Mouse (Mus musculus) liver, adult 2 months (tissue): ENCODE data around the gene Dhps. TPM values are rescaled to one million over a fixed set of nuclear protein-coding genes. Genes with fewer than 3 reads are reported as not detected.
"Not testable (repeated sequence)": the region's sequence is repeated elsewhere in the genome, so short reads cannot be mapped to it uniquely, and the experiment has no call there.

Experiments
- DNase-seq: peaks from one replicate; pipeline ENCODE4 v3.0.0-alpha.2; 2011; ENCODE audit warnings: low read depth, low spot score; ENCODE audit errors: extremely low read depth
- H3K27ac ChIP-seq: fragments of 200-500 bp; replicated peaks from 2 replicates; pipeline ENCODE4 v1.5.1; 2012; ENCODE audit warnings: low read depth, mild to moderate bottlenecking, control low read depth, inconsistent platforms, low read length; ENCODE audit not compliant: insufficient read depth
- H3K27me3 ChIP-seq: fragments of 200-500 bp; 2 replicates; pipeline ENCODE4 v1.6.1; 2012; ENCODE audit warnings: mild to moderate bottlenecking, moderate library complexity, low read length, inconsistent platforms; ENCODE audit not compliant: control insufficient read depth, insufficient read depth
- H3K36me3 ChIP-seq: fragments of 200-500 bp; 2 replicates; pipeline ENCODE4 v1.6.1; 2012; ENCODE audit warnings: low read length, inconsistent platforms; ENCODE audit not compliant: control insufficient read depth, insufficient read depth
- H3K4me1 ChIP-seq: fragments of 200-500 bp; 2 replicates; pipeline ENCODE4 v1.6.1; 2011; ENCODE audit warnings: low read length; ENCODE audit not compliant: control insufficient read depth, insufficient read depth
- H3K4me3 ChIP-seq: fragments of 200-500 bp; 2 replicates; pipeline ENCODE4 v1.5.1; 2011; ENCODE audit warnings: low read depth, mild to moderate bottlenecking, control low read depth, low read length, moderate library complexity; ENCODE audit not compliant: insufficient read depth
- H3K79me2 ChIP-seq: fragments of 200-500 bp; 2 replicates; pipeline ENCODE4 v1.6.1; 2012; ENCODE audit warnings: inconsistent platforms, mild to moderate bottlenecking, low read length, moderate library complexity; ENCODE audit not compliant: control insufficient read depth, insufficient read depth
- H3K9ac ChIP-seq: fragments of 200-500 bp; 2 replicates; pipeline ENCODE4 v1.6.1; 2012; ENCODE audit warnings: low read depth, mild to moderate bottlenecking, control low read depth, inconsistent platforms, low read length
- CTCF ChIP-seq: fragments of 200-500 bp; IDR thresholded peaks from 2 replicates; pipeline ENCODE4 v1.5.1; 2011; ENCODE audit warnings: low read depth, low read length, control low read depth
- POLR2A ChIP-seq: fragments of 200-500 bp; IDR thresholded peaks from 2 replicates; pipeline ENCODE4 v1.6.1; 2011; ENCODE audit warnings: low read length, control low read depth; ENCODE audit not compliant: insufficient read depth; ENCODE audit errors: extremely low read depth
- WGBS: fragments of 180-500 bp; shearing (Covaris S2); methylation state at CpG from one replicate; pipeline ENCODE4 v1.1.7; 2018; 5-methylcytosine and 5-hydroxymethylcytosine counted together
- polyA plus RNA-seq: library from polyadenylated mRNA; depleted of rRNA; stranded (reverse); fragments of >200 nt; gene quantifications from 2 replicates; pipeline ENCODE4 v1.2.3, GENCODE M21; 2012; rRNA removed
- total RNA-seq: library from RNA; depleted of rRNA; stranded (reverse); fragments of >200 nt; gene quantifications from 2 replicates; pipeline ENCODE4 v1.2.3, GENCODE M21; 2014; rRNA removed

Gene Dhps
- total and polyA plus RNA-seq, 2 experiments: 14.8 to 20.6 TPM

DNA sequence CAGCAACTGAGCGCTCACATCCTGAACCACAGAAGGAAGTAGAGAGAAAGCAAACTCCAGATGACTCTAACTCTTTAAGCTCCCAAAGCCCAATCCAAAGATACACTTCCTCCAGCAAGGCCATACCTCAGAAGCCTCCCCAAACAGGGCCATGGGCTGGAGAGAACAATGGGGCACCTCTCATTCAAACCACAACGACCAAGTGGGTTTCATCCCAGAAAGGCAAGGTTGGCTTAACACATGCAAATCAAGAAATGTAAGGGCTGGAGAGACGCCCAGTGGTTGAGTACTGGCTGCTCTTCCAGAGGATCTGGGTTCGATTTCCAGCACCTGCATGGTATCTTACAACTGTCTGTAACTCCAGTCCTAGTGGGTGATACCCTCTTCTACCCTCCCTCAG is 43.9 kb downstream of the Dhps start:
- Histone ChIP-seq H3K9ac (no peak overlapping the region), H3K4me3 (no peak overlapping the region), H3K27me3 (no peaks in the 10 kb centered on the region), H3K79me2 (peaks cover 3% of the 10 kb centered on the region; the same call in 1 of the 2 replicates), H3K27ac (no peak overlapping the region), H3K4me1 (no peaks in the 10 kb centered on the region; the same call in none of the 2 replicates), H3K36me3 (peaks cover 20% of the 10 kb centered on the region)
- DNase-seq: no peak
- WGBS: 90% methylated on average over 4 of the region's 4 CpGs
- TF ChIP-seq CTCF (no peak), POLR2A (no peak)

DNA sequence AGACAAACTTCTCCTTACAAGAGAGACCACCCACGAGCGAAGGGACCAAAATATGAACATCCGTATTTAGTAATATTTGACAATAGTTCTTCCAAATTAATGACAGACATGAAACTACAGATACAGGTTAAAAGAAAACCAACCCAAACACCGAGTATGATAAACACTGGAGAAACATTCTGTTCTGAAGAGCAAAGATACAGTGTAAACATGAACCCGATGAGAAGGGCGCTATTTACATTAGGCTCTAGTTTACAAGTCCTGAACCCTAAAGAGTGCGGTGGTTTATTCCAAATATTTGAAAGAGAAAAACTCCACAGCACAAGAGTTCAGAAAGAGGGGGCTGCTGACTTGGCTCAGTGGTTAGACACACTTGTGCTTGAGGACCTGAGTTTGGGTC is 45.4 kb downstream of the Dhps start:
- peak; percentile 9 for DNase-seq
- no peak overlapping the region for H3K4me3 ChIP-seq
- WGBS: 30% methylated on average over 7 of the region's 7 CpGs
- H3K4me1 ChIP-seq: no peaks in the 10 kb centered on the region; the same call in none of the 2 replicates
- H3K27ac ChIP-seq: no peak overlapping the region
- H3K27me3 ChIP-seq: no peaks in the 10 kb centered on the region
- no peak for TF ChIP-seq POLR2A
- no peak for TF ChIP-seq CTCF
- H3K9ac ChIP-seq: no peak overlapping the region
- H3K36me3 ChIP-seq: peaks cover 8% of the 10 kb centered on the region
- peaks cover 3% of the 10 kb centered on the region; the same call in 1 of the 2 replicates for H3K79me2 ChIP-seq

DNA sequence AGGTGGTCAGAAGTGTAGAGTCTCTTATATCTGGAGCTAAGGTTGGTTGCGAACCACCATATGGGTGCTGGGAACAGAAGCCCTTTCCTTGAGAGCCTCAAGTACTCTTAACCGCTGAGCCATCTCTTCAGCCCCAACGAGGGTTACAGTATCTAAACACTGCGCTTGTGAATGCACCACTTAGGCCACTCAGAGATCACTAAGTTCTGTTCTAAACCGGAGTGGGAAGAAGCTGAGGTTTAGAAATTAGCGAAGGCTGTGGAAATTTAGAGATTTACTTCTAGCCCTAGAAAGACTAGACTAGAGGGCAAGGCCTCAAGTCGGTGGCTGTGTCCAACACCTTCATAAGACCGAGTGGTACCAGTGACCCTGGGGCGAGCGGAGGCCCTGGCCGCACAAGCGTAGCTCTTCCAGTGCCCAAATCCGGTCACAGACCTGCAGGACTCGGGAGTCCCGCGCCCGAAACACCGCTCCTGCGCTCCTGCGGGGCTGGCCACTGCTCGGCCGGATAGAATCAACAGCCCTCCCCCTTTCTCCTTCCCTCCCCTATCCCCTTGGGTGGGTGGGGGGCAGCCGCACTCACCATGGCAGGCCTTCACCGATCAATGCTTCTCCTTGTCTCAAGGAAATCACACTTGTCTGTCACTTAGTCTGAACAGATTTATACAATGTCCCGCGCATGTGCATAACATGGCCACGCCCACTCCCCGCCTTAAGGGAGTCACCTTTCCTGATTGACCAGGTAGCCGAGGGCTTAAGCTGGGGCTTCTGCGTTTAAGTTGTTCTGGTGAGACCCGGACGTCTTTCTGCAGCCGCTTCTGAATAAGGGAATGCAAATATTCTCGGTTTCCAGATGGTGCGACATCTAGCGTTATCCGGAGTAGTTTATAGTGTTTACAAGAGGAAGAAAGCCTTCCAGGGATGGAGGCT is 47.8 kb downstream of the Dhps start:
- Histone ChIP-seq H3K36me3 (no peaks in the 10 kb centered on the region), H3K4me3 (peak overlapping the region; percentile 92), H3K4me1 (no peaks in the 10 kb centered on the region; the same call in none of the 2 replicates), H3K79me2 (peaks cover 3% of the 10 kb centered on the region; the same call in 1 of the 2 replicates), H3K27me3 (no peaks in the 10 kb centered on the region), H3K9ac (peak overlapping the region; percentile 87), H3K27ac (peak overlapping the region; percentile 47; the same call in 1 of the 2 replicates)
- peak; percentile 85 for DNase-seq
- TF ChIP-seq CTCF: no peak
- peak; percentile 51; the same call in 1 of the 2 replicates for TF ChIP-seq POLR2A
- WGBS: 5% methylated on average over 37 of the region's 37 CpGs

DNA sequence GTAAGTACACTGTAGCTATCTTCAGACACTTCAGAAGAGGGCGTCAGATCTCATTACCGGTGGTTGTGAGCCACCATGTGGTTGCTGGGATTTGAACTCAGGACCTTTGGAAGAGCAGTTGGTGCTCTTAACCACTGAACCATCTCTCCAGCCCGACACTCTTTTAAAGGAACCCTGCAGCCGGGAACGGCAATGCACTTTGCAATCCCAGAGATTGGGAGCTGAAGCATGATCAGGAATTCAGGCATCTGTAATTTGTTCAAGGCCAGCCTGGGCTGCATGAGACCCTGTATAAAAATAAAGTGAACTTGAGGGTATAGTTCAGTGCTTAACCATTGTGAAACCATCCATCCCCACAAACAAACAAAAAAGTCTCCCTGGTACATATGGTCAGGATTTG is 48.7 kb downstream of the Dhps start:
- not testable (repeated sequence) for H3K79me2 ChIP-seq, DNase-seq, H3K4me3 ChIP-seq, H3K27ac ChIP-seq, H3K9ac ChIP-seq, H3K4me1 ChIP-seq, H3K27me3 ChIP-seq, H3K36me3 ChIP-seq
- 86% methylated on average over 5 of the region's 5 CpGs for WGBS

DNA sequence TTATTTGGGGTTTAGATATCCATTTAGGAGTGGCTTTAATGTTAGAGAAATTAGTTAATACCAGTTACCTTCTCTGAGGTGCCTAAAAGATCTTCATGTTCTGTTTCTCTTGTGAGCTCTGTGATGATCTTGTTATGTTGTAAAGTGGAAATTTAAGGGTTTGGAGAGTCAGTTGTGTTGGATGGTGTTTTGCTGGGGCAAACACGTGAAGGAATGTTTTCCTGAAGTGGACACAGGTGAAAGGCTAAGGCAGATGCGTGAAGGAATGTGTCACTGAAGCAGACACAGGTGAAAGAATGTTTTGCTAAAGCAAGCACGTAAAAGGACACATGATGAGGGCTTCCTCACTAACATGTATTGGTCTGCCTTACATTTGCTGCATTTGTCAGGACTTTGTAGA is 51.4 kb downstream of the Dhps start, which contains the start of gene Zfp791:
Zfp791 (minus strand) TSS at position 101 of the 400 bp plus-strand sequence.
- Histone ChIP-seq H3K27me3 (no peaks in the 10 kb centered on the region), H3K36me3 (no peaks in the 10 kb centered on the region), H3K27ac (no peak within 1 kb of the TSS), H3K79me2 (peaks cover 3% of the 10 kb centered on the region; the same call in 1 of the 2 replicates), H3K4me3 (no peak within 1 kb of the TSS), H3K4me1 (no peaks in the 10 kb centered on the region; the same call in 1 of the 2 replicates), H3K9ac (no peak within 1 kb of the TSS)
- 90% methylated on average over 3 of the region's 3 CpGs for WGBS
- DNase-seq: no peak
- TF ChIP-seq CTCF (no peak), POLR2A (no peak)

DNA sequence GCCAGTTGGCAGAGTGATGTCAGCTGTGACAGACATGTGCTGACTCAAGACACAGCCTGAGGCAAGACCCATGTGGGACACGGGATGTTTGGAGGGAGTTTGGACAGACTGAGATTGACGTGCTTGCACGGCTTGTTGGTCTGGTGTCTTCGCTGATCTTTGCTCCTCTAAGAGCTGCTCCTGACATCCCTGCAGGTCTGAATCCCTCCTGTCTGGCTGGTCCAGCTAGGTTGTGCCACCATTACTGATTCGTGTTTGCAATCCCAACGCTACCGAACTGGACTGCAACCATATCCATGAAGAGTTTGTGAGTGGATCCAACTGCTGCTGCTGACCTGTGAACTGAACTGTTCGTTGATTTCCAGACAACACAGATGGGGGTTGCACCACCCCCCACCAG is 52.1 kb downstream of the Dhps start:
- no peak overlapping the region for H3K4me3 ChIP-seq
- no peaks in the 10 kb centered on the region for H3K79me2 ChIP-seq
- 97% methylated on average over 8 of the region's 8 CpGs for WGBS
- no peaks in the 10 kb centered on the region for H3K27me3 ChIP-seq
- no peak overlapping the region for H3K9ac ChIP-seq
- TF ChIP-seq POLR2A (no peak), CTCF (no peak)
- DNase-seq: no peak
- H3K36me3 ChIP-seq: no peaks in the 10 kb centered on the region
- no peaks in the 10 kb centered on the region for H3K4me1 ChIP-seq
- H3K27ac ChIP-seq: no peak overlapping the region

Other genes starting within 250 kb of the Dhps start
- gene Dand5, start 248.9 kb upstream of the Dhps start, total RNA-seq: 0.94 and 1.8 TPM in 2 replicates
- gene Dand5, start 248.9 kb upstream of the Dhps start, polyA plus RNA-seq: 2.0 and 2.6 TPM in 2 replicates
- gene Gadd45gip1, start 240.2 kb upstream of the Dhps start, total RNA-seq: 26.7 and 28.1 TPM in 2 replicates
- gene Gadd45gip1, start 240.2 kb upstream of the Dhps start, polyA plus RNA-seq: 29.8 and 34.2 TPM in 2 replicates
- 28.2 and 40.7 TPM in 2 replicates for gene Rad23a, start 231.1 kb upstream of the Dhps start, total RNA-seq
- gene Rad23a, start 231.1 kb upstream of the Dhps start, polyA plus RNA-seq: 52.0 and 68.4 TPM in 2 replicates
- gene Calr, start 224.8 kb upstream of the Dhps start, total RNA-seq: 411 and 458 TPM in 2 replicates
- gene Calr, start 224.8 kb upstream of the Dhps start, polyA plus RNA-seq: 308 and 349 TPM in 2 replicates
- gene Farsa, start 214.8 kb upstream of the Dhps start, total RNA-seq: 11.0 and 13.6 TPM in 2 replicates
- gene Farsa, start 214.8 kb upstream of the Dhps start, polyA plus RNA-seq: 24.1 and 32.4 TPM in 2 replicates
- 1.1 and 1.6 TPM in 2 replicates for gene Syce2, start 199.6 kb upstream of the Dhps start, total RNA-seq
- 0.92 and 1.0 TPM in 2 replicates for gene Syce2, start 199.6 kb upstream of the Dhps start, polyA plus RNA-seq
- 461 and 560 TPM in 2 replicates for gene Gcdh, start 177.8 kb upstream of the Dhps start, total RNA-seq
- 1,882 and 2,081 TPM in 2 replicates for gene Gcdh, start 177.8 kb upstream of the Dhps start, polyA plus RNA-seq
- gene Klf1, start 169.8 kb upstream of the Dhps start, total RNA-seq: 4.8 and 5.8 TPM in 2 replicates
- gene Klf1, start 169.8 kb upstream of the Dhps start, polyA plus RNA-seq: 5.2 and 6.6 TPM in 2 replicates
- gene Dnase2a, start 163.2 kb upstream of the Dhps start, total RNA-seq: 13.0 and 16.1 TPM in 2 replicates
- 16.1 and 20.0 TPM in 2 replicates for gene Dnase2a, start 163.2 kb upstream of the Dhps start, polyA plus RNA-seq
- gene Mast1, start 134.4 kb upstream of the Dhps start, total RNA-seq: 0.09 and 0.13 TPM in 2 replicates
- gene Mast1, start 134.4 kb upstream of the Dhps start, polyA plus RNA-seq: 0.25 and 0.43 TPM in 2 replicates
- not detected in 2 replicates for gene Rtbdn, start 124.8 kb upstream of the Dhps start, total RNA-seq
- gene Rtbdn, start 124.8 kb upstream of the Dhps start, polyA plus RNA-seq: not detected in 2 replicates
- gene Gm49661, start 102.3 kb upstream of the Dhps start, total RNA-seq: not detected in 2 replicates
- gene Gm49661, start 102.3 kb upstream of the Dhps start, polyA plus RNA-seq: 1.0 TPM in 1 of 2 replicates, not detected in the other
- gene Prdx2, start 102.2 kb upstream of the Dhps start, total RNA-seq: 135 and 157 TPM in 2 replicates
- gene Prdx2, start 102.2 kb upstream of the Dhps start, polyA plus RNA-seq: 110 and 142 TPM in 2 replicates
- 17.1 and 24.5 TPM in 2 replicates for gene Rnaseh2a, start 102.0 kb upstream of the Dhps start, total RNA-seq
- gene Rnaseh2a, start 102.0 kb upstream of the Dhps start, polyA plus RNA-seq: 25.6 and 28.3 TPM in 2 replicates
- 29.5 and 45.6 TPM in 2 replicates for gene Junb, start 93.0 kb upstream of the Dhps start, total RNA-seq
- gene Junb, start 93.0 kb upstream of the Dhps start, polyA plus RNA-seq: 12.3 and 17.9 TPM in 2 replicates
- gene Hook2, start 81.2 kb upstream of the Dhps start, total RNA-seq: 12.4 and 14.2 TPM in 2 replicates
- 9.6 and 12.5 TPM in 2 replicates for gene Hook2, start 81.2 kb upstream of the Dhps start, polyA plus RNA-seq
- not detected in 2 replicates for gene Best2, start 57.2 kb upstream of the Dhps start, total RNA-seq
- 0.06 TPM in 1 of 2 replicates, not detected in the other for gene Best2, start 57.2 kb upstream of the Dhps start, polyA plus RNA-seq
- 30.3 and 33.8 TPM in 2 replicates for gene Asna1, start 46.5 kb upstream of the Dhps start, total RNA-seq
- gene Asna1, start 46.5 kb upstream of the Dhps start, polyA plus RNA-seq: 60.0 and 71.6 TPM in 2 replicates
- 83.2 and 94.1 TPM in 2 replicates for gene Trir, start 44.9 kb upstream of the Dhps start, total RNA-seq
- 69.5 and 80.8 TPM in 2 replicates for gene Trir, start 44.9 kb upstream of the Dhps start, polyA plus RNA-seq
- 15.4 and 23.3 TPM in 2 replicates for gene Tnpo2, start 34.8 kb upstream of the Dhps start, total RNA-seq
- 28.8 and 33.1 TPM in 2 replicates for gene Tnpo2, start 34.8 kb upstream of the Dhps start, polyA plus RNA-seq
- 19.9 and 21.9 TPM in 2 replicates for gene Fbxw9, start 11.7 kb upstream of the Dhps start, total RNA-seq
- gene Fbxw9, start 11.7 kb upstream of the Dhps start, polyA plus RNA-seq: 55.2 and 75.4 TPM in 2 replicates
- gene Gm5741, start 3.8 kb upstream of the Dhps start, total RNA-seq: not detected in 2 replicates
- gene Gm5741, start 3.8 kb upstream of the Dhps start, polyA plus RNA-seq: 0.70 TPM in 1 of 2 replicates, not detected in the other
- gene Wdr83os, start 9.0 kb downstream of the Dhps start, total RNA-seq: 26.3 and 33.0 TPM in 2 replicates
- gene Wdr83os, start 9.0 kb downstream of the Dhps start, polyA plus RNA-seq: 111 and 126 TPM in 2 replicates
- 12.2 and 15.5 TPM in 2 replicates for gene Wdr83, start 9.5 kb downstream of the Dhps start, total RNA-seq
- 22.5 and 26.2 TPM in 2 replicates for gene Wdr83, start 9.5 kb downstream of the Dhps start, polyA plus RNA-seq
- 57.2 and 70.4 TPM in 2 replicates for gene Man2b1, start 11.5 kb downstream of the Dhps start, total RNA-seq
- gene Man2b1, start 11.5 kb downstream of the Dhps start, polyA plus RNA-seq: 51.5 and 69.5 TPM in 2 replicates
- gene Zfp791, start 51.3 kb downstream of the Dhps start, total RNA-seq: 2.7 and 2.8 TPM in 2 replicates
- 0.38 and 0.49 TPM in 2 replicates for gene Zfp791, start 51.3 kb downstream of the Dhps start, polyA plus RNA-seq
- gene Cks1brt, start 80.2 kb downstream of the Dhps start, total RNA-seq: not detected in 2 replicates
- gene Cks1brt, start 80.2 kb downstream of the Dhps start, polyA plus RNA-seq: not detected in 2 replicates
- not detected in 2 replicates for gene Olfr371, start 154.2 kb downstream of the Dhps start, total RNA-seq
- gene Olfr371, start 154.2 kb downstream of the Dhps start, polyA plus RNA-seq: not detected in 2 replicates
- gene Orc6, start 227.9 kb downstream of the Dhps start, total RNA-seq: 7.5 and 7.6 TPM in 2 replicates
- gene Orc6, start 227.9 kb downstream of the Dhps start, polyA plus RNA-seq: 2.4 and 3.2 TPM in 2 replicates
- gene Vps35, start 228.0 kb downstream of the Dhps start, total RNA-seq: 81.3 and 88.0 TPM in 2 replicates
- 9.3 and 10.7 TPM in 2 replicates for gene Vps35, start 228.0 kb downstream of the Dhps start, polyA plus RNA-seq